Mouse (Mus musculus) olfactory bulb, adult 2 months (tissue): ENCODE data around the gene Dusp3.

Experiments
- CTCF ChIP-seq: fragments of 200-500 bp; IDR thresholded peaks from 2 replicates; pipeline ENCODE4 v1.5.1; 2012; ENCODE audit warnings: low read depth, mild to moderate bottlenecking, low read length, moderate library complexity; ENCODE audit not compliant: insufficient read depth
- POLR2A ChIP-seq: fragments of 200-500 bp; IDR thresholded peaks from 2 replicates; pipeline ENCODE4 v1.6.1; 2012; ENCODE audit warnings: mild to moderate bottlenecking, low read depth, low read length, moderate library complexity; ENCODE audit not compliant: insufficient read depth

GRCm38 (mm10) chr11:101926951-101927589, 59.7 kb downstream of the Dusp3 start:
- TF ChIP-seq POLR2A: no peak
- TF ChIP-seq CTCF: no peak
